Mouse (Mus musculus) MN1 (cell line): ENCODE measurements at regions not wholly inside any gene's neighbourhood (a gene's known extent, or its start where the extent isn't known, plus 50 kb on each side); places are given as distances from the start of the nearest gene placed in this dataset.
"Not testable (repeated sequence)": the region's sequence is repeated elsewhere in the genome, so short reads cannot be mapped to it uniquely, and the experiment has no call there.

Experiments used
- DNase-seq: peaks from one replicate; pipeline ENCODE4 v3.0.0-alpha.2; 2016; ENCODE audit warnings: low spot score

DNA sequence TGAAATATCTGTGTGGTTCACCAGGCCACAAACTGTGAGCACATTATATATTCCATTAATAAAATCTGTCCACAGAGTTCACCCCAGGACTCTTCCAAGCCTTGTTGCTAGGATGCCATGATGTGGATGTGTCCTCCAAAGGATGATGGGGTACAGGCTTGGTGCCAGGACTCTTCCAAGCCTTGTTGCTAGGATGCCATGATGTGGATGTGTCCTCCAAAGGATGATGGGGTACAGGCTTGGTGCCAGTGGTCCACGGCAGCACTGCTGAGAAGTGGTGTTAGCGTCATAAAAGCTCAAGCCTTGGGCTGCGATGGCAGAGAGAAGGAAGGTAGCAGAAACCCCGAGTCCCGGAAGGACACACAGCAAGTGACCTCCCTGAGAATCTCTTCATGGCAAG is 153.4 kb downstream of the Srek1 start:
- DNase-seq, result not testable (repeated sequence)

DNA sequence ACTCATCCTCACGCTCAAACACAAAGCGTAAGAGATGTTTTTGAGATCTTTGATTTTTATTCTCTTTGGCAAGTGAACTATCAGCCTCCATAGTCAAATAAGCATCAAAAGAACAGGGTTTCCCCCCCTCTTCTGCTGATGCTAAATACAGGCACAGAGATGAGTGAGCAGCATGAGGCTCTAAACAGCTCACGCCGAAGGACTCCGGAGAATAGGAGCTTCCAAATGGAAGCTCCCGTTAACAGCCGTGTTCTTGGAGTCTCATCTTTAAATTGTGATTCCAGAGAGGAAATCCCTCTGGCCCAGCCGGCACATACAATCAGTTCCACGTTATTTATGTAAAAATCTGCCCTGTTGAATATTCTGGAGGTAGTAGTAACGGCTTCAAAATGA is 161.1 kb downstream of the Srek1 start:
- no peak for DNase-seq

DNA sequence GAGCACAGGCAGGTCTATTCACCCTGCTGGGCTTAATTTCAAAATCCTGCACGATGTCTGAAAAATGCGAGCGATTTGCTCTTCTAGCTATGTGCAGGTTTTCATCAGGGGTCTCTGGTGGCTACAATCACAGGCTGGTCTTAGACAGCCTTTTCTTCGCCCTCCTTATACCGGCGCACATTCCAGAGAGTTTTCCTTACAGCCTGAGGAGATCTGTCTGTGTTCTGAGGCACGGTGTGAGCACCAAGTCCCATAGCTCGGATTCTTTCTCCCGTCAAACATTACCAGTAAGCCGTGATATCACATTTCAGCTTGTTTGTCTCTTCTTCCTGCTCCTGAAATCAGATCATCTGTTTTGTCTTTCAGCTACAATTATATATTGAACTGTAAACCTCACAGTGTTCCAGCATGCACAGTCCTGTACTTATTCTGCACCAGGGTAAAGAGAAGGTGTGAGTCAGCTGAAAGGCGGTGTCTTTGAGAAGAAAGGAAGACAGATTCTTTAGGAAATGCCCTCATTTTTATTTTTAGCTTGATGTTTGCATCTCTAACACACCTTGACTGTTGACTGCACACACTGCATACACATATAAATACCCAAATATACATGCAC is 161.6 kb downstream of the Srek1 start:
- DNase-seq, result no peak

DNA sequence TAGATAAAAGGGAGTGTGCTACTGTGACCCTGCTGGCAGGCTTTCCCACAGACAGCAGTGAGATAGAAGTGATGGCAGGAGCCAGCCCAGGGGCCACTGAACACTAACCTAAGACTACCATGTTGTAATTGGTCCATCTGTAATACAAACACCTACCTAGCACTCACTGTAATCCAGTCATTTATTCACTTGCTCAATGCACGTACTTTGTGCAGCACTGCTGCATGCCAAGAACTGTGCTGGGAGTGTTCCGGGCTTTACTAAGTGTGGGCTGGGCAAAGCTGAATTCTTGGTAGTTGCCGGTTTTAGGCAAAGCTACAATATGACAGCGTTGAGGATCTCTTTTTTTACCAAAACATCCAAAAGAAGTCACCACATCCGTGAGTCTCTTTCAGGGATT is 172.1 kb downstream of the Srek1 start:
- no peak for DNase-seq

DNA sequence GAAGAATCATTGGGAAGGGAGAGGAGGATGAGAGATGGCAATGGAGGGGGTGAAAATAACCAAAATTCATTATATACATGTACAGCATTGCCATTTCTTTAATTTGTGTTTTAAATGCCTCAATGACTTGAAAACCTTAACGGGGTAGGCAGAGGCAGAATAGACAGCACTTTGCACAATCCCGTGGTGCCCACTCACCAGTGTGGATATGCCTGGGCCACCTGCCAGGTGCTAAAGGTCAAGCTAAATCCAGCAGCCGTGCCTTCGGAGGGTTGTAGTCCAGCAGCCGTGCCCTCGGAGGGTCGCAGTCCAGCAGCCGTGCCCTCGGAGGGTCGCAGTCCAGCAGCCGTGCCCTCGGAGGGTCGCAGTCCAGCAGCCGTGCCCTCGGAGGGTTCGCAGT is 182.0 kb downstream of the Srek1 start:
- no peak for DNase-seq

DNA sequence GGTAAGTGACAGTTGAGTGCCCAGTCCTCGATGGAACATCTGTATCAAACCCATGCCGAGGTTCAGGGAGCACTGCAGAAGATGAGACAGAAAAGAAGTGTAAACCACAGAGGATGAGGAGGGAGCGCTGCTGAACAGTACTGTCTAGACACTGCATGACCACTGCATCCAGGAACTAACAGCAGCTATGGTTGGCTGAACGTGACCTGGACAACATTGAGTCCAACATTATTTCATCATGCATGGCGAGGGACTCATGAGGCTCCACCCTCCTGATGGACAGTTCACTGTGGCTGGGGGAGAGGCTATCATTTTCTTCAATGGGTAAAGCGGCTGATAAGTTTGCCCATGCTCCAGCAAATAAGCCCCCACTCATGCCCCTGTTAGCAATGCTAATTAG is 182.5 kb downstream of the Srek1 start:
- no peak for DNase-seq

DNA sequence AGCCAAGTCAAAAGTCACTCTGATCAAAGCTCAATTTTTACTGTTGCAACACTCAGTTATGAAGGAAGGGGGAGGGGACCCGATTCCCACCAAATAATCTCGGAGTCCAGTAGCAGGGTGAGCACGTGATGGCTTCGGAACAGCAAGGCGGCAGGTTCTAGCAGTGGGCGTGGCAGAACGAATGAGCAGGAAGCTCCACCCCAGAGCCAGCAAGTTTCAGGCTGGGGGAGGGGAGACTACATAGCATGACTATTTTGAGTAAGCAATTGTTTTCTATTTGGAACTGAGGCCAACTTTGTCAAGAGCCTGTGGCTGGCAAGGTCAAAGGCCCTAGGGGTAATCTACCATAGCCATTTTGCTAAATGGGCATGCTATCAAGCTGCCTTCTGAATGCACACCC is 183.0 kb downstream of the Srek1 start:
- not testable (repeated sequence) for DNase-seq

DNA sequence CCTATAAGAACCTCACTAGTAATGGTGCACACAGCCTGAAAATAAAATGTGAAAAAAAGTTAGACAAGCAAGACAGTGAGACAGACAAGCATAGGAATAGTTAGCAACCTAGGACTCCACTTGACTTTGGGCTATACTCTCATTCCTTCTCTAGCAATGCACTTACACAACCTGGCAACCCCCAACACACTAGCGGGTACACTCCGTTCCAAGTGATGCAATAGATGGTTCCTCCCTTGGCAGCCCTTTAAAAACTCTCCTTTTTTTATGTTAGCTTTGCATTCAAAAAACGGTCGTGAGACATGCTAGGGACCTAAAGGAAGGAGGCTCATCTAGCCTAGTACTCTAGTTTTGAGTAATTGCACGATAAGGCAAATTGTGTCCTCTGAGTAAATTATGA is 184.8 kb downstream of the Srek1 start:
- no peak for DNase-seq

DNA sequence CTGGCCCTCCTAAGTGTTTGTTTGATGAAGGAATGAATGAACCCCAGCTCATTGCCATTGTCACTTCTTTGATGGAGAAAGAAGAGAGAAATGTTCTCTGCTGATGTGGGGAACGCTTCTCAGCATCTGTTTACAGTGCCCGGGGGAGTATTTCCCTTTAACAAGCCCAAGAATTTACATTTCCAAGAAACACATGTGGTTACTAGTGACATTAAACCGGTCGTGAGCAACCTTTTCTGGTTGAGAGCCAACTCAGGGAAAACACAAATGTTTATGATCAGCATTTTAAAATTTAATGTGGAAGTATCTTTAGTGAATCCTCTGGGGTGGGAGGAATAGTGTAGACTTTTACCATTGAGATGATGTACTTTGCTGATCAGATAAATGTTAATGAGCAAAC is 197.6 kb downstream of the Srek1 start:
- no peak for DNase-seq

DNA sequence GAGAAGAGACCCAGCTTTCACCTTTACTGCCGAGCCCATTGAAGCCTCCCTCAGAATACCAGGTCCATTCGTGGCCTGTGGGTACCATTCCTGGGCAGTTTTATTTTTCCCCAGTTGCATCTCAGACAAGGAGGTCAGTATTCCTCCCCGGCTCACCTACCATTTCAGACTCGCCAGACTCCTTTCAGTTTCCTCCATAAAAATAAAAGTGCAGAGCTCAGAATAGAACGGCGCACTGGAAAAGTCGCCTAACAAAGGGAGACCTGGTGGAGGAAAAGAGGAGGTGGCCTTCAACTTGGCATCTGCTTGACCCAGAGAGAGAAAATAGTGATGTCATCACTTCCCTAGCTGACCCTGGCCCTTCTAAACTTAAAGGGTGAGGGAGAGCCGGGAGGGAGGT is 209.7 kb downstream of the Srek1 start:
- no peak for DNase-seq

DNA sequence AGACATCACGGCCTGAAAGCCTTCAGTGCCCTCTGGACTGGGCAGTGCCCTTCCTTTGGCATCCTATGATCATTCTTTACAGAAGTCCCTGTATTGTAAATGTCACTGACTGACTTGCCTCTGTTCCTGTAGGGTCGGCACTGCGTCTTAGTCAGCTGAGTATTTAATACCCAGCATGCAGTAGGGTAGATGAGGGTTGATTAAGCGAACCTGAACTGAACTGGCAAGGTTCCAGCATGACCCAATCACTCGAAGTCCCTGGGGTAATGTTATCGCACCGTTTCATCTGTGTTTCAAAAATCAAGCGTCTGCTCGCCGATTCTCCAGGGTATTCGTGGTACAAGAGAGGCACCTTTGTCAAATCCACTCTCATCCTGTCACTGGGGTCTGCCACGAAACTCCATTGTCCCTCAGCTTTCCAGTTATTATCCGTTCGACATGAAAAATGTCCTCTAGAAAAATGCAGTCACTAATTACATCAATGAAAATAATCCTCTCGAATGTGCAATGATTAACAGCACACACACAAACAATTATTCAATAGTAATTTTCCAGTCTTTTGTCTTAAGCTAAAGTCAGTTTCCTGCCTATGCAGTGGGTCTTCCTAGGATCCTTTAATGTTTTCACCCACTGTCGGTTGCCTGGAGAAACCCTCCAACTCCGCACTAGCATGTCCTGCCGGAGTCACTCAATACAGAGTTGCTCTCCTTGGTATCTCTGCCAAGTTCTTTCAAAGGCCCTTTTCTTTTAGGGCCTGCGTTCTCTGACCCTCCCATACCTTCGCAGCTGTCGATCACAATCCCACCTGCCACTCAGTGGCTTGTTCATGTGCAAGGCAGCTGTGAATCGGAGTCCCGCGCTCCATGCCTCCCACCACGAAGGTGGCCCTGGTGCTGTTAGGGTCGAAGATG is 212.4 kb downstream of the Srek1 start:
- DNase-seq, result no peak

DNA sequence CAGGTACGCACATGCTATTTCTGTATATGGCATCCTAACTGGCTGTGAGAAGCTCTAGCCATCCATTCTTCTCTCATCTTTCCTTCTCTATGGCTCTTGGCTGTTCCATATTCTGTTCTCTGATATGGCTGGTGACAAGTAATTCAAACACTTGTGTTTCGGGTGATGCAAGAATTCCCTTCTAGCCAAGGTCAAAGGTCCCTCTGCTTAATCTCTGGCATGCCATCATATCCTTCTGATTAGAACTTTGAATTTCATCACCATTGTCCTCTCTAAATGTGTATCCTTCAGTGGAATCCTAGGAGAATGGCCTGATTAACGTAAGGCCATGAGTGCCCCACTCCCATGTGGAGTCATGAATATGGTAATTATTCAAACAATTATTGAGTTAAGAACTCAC is 215.5 kb downstream of the Srek1 start:
- no peak for DNase-seq

DNA sequence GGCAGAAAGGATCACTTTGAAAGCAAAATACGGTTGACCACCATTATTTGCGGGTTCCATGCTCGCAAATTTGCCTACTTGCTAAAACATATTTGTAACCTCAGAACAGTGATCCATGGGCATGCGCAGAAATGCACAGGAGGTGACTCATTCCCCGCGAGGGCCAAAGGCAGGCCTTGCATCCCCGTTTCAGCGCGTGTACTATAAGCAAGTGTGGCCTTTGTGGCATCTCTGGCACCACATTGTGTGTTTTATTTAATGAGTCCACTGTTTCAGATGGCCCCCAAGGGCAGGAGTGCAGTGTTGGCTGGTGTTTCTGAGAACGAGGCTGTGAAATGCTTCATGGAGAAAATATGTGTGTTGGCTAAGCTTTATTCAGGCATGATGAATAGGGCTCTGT is 205.3 kb upstream of the Mast4 start:
- no peak for DNase-seq

DNA sequence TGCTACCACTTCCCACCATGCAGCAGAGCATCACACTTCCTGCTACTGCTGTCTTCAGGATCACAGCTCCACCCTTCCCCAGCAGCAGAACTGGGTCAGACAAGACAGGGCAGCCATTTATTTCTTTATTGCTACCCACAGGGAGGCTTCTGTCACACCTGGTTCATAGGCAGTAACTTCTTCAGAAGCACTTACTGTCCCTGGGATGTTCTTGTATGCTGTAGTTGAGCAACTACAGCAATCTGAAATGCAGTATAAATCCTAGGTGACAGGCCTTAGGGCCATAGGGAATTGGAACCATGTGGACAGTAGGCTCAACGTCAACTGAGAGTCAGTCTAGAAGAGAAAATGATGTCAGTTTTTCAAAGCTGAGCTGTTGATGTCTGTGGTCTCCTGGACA is 179.5 kb upstream of the Mast4 start:
- DNase-seq, result no peak

DNA sequence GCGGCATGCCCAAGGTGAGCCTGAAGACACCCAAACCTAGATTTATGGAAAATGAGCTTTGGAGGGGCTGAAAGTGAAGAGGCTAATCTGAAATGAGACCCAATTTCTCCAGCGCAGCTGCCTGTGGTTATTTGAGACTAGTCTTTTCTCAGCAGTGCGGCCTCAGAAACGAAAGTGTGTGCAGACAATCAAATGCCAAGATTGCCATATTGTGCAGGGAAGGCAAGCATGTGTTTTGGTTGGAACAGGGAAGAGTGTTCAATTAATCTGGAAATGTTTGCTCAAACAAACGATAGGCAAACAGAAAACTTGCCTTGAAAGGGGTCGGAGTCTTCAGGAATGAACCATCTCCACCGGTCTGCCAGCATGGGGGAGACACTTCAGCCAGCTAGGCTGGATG is 178.2 kb upstream of the Mast4 start:
- DNase-seq, result no peak

DNA sequence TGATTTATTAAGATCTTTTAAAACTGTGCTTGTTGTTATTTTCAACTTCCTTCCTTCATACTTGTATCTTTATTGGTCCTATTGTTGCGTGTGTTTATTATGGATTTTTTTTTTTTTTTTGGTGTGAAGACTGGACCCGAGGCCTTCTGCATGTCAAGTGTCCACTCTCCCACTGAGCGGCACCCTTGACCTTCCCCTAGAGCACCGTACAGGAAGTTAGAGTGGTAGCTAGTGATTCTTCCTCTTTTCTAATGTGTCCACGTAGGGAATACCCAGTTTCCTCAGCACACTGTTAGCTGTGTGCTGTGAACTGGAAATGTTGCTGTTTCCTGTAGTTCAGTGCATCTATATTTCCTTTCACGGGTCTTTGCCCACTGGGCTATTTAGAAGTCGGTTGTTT is 170.7 kb upstream of the Mast4 start:
- no peak for DNase-seq

DNA sequence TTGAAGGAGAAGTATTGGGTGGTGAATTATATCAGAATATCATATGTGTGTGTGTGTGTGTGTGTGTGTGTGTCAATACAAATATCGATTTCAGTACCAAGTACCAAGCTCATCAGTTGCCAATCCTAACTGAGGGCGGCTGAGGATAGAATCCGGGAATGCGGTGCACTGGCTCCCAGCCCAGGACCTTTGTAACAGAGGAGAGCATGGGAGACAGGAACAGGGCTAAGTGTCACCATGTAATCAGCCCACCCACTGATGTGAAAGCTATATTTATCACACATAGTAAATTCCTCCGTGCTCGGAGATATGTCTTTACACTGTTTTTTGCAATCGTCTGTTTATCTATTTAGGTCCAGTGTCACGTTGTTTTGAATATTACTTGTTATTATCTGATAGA is 165.1 kb upstream of the Mast4 start:
- DNase-seq, result no peak

DNA sequence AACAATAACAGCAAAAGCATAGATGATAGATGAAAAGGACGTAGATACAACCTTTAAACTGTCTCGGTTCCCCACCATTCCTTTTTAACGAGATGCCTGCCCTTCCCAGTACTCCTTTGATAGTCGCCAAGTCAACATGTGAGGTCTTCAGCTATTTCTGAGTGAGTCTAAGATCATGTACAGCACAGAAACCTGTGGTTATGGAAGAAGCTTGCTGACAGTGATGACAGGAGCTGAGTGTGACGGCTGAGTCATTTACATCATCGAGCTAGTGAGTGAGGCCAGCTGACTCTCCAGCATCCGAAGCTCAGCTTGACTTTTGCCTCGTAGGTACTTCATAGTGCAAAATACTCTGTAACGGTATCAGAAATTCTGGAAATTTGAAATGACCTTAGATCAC is 160.1 kb upstream of the Mast4 start:
- no peak for DNase-seq

DNA sequence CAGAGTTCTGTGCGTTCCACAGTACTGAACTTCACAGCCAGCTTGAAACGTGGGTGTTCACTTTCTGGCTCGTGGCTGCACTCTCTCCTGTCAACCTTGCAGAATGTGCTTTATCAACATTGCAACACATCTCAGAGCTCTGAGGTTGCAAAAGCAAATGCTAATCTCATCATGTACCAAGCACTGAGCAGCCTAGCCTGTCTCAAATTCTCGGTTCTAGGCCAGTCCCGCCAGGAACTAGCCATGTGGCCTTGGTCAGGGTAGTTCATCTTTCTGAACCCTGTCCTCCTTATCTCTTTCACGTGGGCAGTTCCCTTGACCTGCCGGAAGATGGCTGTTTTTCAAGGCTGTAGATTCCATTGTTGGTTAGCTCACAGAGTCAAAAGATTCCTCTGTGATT is 159.3 kb upstream of the Mast4 start:
- no peak for DNase-seq

DNA sequence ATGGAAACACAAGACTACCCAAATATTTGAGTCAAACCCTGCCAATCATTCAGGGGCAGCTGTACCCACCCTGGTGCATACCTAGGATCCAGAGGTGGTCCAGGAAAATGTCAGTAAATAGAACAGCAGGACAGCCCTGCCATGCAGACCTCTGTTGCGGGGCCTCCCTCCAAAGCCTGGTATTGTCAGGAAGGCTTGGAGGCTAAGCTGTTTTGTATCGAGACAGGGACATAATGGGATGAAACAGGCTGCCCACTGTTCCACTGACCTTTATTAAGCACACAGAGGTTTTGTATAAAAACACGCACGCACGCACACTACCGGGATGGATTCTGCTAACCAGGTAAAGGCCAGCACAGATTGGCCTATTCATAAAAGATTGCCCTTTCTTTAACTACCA is 155.8 kb upstream of the Mast4 start:
- DNase-seq, result no peak

DNA sequence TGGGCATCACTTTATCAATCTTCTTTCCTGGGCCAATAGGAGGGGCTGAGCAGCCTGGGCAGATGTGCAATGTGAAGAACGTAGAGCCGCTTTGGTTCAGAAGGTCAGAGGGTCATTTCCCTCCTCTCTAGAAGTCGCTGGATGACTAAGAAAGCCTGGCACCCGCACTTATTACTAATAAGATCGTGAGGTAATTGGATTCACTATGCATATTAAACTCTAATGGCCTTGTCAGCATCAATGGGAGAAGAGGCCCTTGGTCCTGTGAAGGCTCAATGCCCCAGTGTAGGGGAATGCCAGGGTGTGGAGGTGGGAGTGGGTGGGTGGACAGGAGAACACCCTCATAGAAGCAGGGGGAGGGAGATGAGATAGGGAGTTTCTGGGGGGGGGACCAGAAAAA is 149.8 kb upstream of the Mast4 start:
- no peak for DNase-seq

DNA sequence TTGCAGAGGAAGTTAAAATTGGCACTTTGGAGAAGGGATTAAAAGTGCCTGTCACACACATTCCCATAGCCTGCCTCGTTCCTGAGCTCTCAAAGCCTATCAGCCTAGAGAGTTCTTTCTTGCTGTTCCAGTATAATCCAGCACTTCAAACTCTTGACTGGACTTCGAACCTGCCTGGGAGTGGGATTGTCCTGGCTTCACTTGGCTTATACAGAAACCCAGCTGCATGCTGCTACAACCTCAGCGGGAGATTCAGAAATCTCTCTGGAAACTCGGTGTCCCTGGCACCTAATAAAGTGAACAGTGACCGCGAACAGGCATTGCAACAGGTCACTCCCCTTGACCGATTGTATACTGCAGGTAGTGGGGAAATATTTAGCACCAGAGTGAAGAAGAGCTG is 149.1 kb upstream of the Mast4 start:
- no peak for DNase-seq

DNA sequence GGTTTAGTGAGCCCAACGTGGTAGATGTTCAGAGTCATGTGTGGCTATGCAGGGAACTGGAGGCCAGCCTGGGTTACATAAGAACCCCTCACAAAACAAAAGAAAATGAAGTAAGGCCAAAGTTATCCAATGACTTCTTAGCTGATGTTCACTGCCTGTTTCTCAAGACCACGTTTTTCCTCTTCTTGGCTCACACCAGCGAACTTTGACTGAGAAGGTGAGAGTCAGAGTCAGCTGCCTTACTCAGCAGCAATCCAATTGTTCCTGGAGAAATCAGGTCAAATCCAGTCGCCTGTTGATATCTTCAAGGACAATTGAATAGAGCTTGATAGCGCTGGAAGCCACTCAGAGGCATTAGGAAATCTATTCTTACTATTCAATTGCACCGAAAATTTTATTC is 142.0 kb upstream of the Mast4 start:
- no peak for DNase-seq

DNA sequence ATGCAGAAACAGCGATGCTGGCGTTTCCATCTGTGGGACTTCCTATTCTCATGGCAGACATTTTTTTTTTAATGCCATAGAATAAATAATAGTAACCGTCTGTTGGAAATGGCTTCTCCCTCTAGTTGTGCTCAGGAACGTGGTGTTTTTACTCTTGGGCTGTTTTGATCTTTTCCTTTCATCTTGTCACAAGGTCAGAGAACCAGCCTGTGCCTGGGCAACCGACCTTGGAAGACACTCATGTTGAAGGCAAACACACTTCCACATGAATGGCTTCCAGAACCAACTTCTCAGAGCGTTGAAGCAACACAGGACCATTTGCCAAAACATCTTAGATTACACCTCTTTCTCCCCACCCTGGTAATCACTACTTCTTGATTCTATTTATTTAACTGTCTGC is 137.9 kb upstream of the Mast4 start:
- no peak for DNase-seq
